Mouse (Mus musculus) spleen, adult 18-20 months (tissue): ENCODE measurements at regions not wholly inside any gene's neighbourhood (a gene's known extent, or its start where the extent isn't known, plus 50 kb on each side); places are given as distances from the start of the nearest gene placed in this dataset.

Experiments
- DNase-seq, 2 experiments: peaks; one replicate each; pipeline ENCODE4 v3.0.0; 2022; ENCODE audit warnings: mixed read lengths in 2 of 2

DNA sequence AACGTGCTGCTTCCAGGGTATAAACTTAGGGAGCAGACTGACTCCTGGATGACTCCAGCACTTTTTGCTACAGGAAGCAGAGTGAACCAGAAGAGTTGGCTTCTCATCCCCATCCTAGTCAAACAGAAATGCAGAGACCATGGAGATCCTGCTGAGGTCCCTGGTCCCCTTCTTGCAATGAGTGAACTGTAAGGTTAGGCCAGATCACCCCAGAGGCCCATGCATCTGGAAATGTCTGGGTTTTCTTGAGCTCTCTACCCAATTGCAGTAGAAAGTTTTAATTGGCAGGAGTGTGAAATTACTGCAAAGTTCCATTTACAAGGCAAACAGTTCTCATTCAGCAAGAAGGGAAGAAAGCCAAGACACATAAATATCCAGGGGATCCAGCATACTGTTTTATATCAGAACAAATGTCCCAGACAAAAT lies 101.8 kb downstream of the Kctd12 start:
- DNase-seq: no peak

DNA sequence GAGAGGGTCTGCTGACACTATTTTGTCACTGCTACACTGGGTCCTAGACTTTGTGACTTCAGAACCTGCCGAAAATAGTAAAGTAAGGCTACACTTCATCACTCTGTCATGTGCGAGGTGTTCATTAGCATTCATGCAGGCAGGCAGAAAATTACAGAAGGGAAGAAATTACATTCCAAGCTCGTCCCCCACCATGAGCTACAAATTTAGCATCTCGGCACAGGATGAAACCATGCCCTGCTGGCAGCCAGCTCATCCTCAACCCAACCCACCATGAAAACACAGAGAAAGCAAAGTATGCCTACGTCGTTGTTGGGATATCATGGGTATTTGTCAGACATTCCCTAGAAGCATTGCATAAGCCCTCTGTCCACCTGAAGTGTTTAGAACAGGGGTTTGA lies 103.9 kb downstream of the Kctd12 start:
- DNase-seq: no peak

- no peak for DNase-seq
These were observed 114.3 kb downstream of the Kctd12 start for GRCm38 (mm10) chr14:102868160-102868559.

GRCm38 (mm10) chr14:102867697-102868096 lies 114.7 kb downstream of the Kctd12 start:
- no peak for DNase-seq

DNA sequence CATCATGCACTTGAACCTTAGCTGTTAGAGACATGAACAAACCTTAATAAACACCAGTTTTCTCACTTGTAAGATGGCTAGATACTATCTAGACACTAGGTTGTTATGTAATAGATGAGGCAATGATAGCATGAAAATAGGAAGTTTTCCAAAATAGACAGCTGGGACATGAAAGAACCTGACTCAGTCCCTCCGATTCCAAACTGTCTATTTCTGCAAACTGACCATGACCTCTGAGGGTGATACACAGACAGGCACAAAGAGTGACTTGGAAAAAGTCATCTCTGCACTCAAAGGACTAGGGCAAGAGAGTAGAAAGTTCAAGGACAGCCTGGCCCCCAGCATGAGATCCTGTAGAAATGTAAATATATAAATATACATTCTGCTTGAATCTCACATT lies 115.9 kb downstream of the Kctd12 start:
- no peak for DNase-seq

GRCm38 (mm10) chr14:102861694-102862093 lies 120.7 kb downstream of the Kctd12 start:
- no peak for DNase-seq

- DNase-seq: no peak
These were observed 123.0 kb downstream of the Kctd12 start for GRCm38 (mm10) chr14:102859361-102859871.

DNA sequence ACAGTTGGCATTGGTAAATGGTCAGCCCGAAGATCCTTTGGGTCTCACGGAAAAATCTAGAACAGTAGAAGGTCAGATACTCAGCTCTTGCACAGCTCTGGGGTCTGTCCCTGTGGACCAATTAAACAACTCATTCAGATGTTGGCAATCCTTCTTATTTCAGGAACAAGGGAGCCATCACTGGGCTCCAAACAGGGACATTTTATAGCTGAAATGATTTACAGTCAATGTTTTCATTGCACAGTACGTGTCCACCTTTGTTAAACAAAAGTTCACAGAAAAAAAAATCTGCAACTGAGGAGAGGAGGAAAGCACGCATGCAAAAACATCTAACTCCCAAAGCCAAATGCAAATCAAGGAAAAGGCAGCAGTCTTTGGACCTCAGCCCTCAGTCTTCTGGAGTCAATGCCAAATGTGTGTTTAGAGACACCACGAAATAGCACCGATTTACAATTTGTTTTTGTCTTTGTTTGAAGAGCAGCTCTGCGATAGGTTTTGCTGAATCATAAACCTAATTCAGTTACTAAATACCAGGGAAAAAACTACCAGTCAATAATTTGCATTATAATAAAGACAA lies 127.1 kb downstream of the Kctd12 start:
- no peak for DNase-seq

GRCm38 (mm10) chr14:102843700-102844099 lies 138.7 kb downstream of the Kctd12 start:
- no peak for DNase-seq

- DNase-seq: no peak
These were observed 144.8 kb downstream of the Kctd12 start for GRCm38 (mm10) chr14:102837602-102838001.

DNA sequence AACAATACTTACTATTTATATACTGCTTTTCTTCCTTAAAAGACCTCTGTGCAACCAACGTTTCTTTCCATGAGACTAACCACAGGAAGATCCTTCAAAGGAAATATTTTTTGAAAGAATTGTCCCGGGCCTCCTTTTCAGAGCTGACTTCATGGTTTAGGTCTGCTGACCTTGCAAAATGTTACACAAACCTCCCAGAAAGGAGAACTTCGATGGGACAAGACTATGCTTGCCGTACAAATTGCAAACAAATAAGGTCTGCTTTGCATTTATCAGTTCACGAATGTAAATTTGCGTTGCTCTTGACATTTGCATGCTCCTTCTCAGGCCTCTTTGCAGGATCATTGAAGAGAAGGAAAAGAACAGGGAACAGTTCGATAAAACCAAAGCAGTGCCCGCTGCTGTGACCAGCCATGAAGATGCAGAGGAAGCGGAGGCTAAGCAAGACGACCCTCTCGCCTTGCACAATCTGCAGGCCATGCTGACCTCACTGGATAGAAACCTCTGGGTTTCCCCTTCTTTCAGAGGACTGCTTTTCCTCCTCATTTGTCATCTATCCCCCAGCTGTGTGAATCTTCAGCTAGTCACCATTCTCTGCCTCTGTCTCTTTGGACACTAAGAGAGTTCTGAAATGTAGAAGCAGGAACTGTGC lies 147.2 kb downstream of the Kctd12 start:
- DNase-seq: no peak

DNA sequence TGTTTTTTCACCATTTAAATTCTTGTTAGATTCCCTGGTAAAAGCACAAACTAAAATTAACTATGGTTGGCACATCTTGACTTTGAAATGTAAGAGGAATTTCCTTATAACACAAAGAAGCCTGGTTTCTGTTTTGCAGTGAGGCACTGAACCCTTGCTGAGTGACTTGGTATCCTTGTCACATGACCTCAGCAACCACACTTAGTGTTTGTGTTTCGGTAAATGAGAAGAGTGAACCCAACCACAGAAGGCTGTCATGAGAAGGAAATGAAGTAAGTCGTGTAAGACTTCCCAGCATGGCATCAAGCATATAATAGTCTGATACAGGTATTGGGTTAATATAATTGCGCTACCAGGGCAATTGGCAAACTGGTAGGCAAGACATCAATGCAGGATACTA lies 154.0 kb downstream of the Kctd12 start:
- no peak for DNase-seq

- DNase-seq: no peak
These were observed 154.6 kb downstream of the Kctd12 start for GRCm38 (mm10) chr14:102827756-102828384.

DNA sequence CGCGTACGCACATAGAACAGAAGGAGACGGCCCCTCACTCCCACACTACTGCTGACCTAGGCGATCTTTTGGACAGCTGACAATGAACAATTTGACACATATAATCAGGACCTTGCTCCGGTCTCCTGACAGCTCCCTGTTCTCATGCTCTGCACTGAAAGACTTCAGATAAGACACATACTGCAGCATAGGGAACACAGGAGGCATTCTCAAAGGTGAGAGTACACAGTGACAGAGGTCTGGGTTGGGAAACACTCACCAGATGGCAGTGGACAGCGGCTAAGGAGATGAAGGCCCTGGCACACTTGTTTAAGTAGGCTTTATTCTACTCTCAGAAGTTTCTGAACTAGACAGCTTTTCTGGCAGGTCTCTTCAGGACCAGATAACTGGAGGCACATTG lies 156.9 kb downstream of the Kctd12 start:
- no peak for DNase-seq

- DNase-seq: no peak
These were observed 161.8 kb downstream of the Kctd12 start for GRCm38 (mm10) chr14:102820663-102821062.

GRCm38 (mm10) chr14:102811678-102812081 lies 170.8 kb downstream of the Kctd12 start:
- DNase-seq: no peak

- DNase-seq: no peak
These were observed 171.4 kb downstream of the Kctd12 start for GRCm38 (mm10) chr14:102811022-102811421.

- DNase-seq: peak; percentile 36 to 41
These were observed 172.1 kb downstream of the Kctd12 start for GRCm38 (mm10) chr14:102810121-102810921.

- DNase-seq: peak; percentile 40 to 50
These were observed 176.2 kb downstream of the Kctd12 start for GRCm38 (mm10) chr14:102805936-102806923.

DNA sequence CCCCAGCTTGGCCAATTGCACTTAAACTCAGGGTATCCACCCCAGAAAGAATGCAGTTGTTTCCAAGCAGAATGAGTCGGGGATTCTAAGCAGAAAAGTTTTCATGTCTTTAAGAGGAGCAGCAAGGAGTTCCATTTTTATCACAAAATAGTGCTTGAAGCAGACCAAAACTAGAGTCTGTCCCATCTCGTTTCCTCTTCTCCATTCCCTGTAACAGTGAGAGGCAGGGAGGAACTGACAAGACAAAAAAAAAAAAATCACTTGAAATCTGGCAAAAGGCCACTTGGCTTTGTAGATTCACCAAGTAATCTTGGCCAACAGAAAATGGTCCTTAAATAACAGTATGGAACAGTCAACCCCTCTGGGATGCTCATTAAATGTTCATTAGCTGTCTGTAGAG lies 186.8 kb downstream of the Kctd12 start:
- no peak for DNase-seq

GRCm38 (mm10) chr14:102794898-102795297 lies 187.5 kb downstream of the Kctd12 start:
- DNase-seq: no peak

DNA sequence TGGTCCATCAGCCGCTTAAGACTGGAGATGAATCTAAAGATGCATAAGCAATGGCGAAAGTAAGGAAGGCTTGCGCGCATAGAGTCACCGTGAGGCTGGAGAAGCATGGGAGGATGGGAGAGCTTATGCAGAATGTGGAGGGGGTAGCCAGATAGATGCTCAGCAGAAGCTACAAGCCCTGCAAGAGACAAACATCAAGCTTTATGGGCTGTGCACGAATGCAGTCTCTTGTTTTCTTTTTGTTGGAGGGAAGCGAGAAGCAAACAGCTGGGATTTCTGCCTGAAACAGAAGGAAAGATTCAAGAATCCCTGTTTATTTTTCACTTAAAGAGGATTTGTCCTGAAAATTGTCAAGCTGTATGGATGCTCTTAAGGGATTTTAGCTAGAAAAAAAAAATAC lies 188.7 kb downstream of the Kctd12 start:
- DNase-seq: no peak
